Mouse (Mus musculus) neural tube, embryonic 13.5 days (tissue): Measurements from ENCODE around the gene Camta1. TPM values are rescaled to one million over a fixed set of nuclear protein-coding genes. Genes with fewer than 3 reads are reported as not detected.

ENCODE experiments used
- ATAC-seq: fragments of 200-750 bp; cut with Nextera tagmentation; 2 replicates; pipeline ENCODE4 v1.8.0; 2017; ENCODE audit warnings: low read depth, mild to moderate bottlenecking, moderate TSS enrichment, moderate library complexity
- H3K27ac ChIP-seq: fragments of 300-500 bp; sonication (generic); replicated peaks from 2 replicates; pipeline ENCODE4 v1.5.1; 2015; ENCODE audit warnings: moderate library complexity, mild to moderate bottlenecking, inconsistent platforms
- H3K27me3 ChIP-seq: fragments of 300-500 bp; sonication (generic); 2 replicates; pipeline ENCODE4 v1.6.1; 2015; ENCODE audit warnings: mild to moderate bottlenecking, inconsistent platforms
- H3K36me3 ChIP-seq: fragments of 300-500 bp; sonication (generic); 2 replicates; pipeline ENCODE4 v1.6.1; 2015; ENCODE audit warnings: mild to moderate bottlenecking, inconsistent platforms
- H3K4me1 ChIP-seq: fragments of 300-500 bp; sonication (generic); replicated peaks from 2 replicates; pipeline ENCODE4 v1.6.1; 2015; ENCODE audit warnings: inconsistent platforms
- H3K4me2 ChIP-seq: fragments of 300-500 bp; sonication (generic); 2 replicates; pipeline ENCODE4 v1.6.1; 2015; ENCODE audit warnings: inconsistent platforms, mild to moderate bottlenecking, moderate library complexity
- H3K4me3 ChIP-seq: fragments of 300-500 bp; sonication (generic); 2 replicates; pipeline ENCODE4 v1.5.1; 2015; ENCODE audit warnings: mild to moderate bottlenecking, inconsistent platforms
- H3K9ac ChIP-seq: fragments of 300-500 bp; sonication (generic); 2 replicates; pipeline ENCODE4 v1.6.1; 2015; ENCODE audit warnings: moderate library complexity, mild to moderate bottlenecking, inconsistent platforms
- H3K9me3 ChIP-seq: fragments of 300-500 bp; sonication (generic); 2 replicates; pipeline ENCODE4 v1.6.1; 2016; ENCODE audit warnings: inconsistent platforms
- WGBS: fragments of 180-500 bp; shearing (Covaris S2); methylation state at CpG from one replicate; pipeline ENCODE4 v1.1.7; 2015; 5-methylcytosine and 5-hydroxymethylcytosine counted together
- polyA plus RNA-seq: library from polyadenylated mRNA; unstranded; fragments of >200 nt; fragmentation: Nextera tagmentation; extraction: Ambion mirVana; gene quantifications from 2 replicates; pipeline ENCODE4 v1.2.1, GENCODE M21; 2015

Gene Camta1
- polyA plus RNA-seq, 1 experiment from 2014 or later: 165 TPM

DNA sequence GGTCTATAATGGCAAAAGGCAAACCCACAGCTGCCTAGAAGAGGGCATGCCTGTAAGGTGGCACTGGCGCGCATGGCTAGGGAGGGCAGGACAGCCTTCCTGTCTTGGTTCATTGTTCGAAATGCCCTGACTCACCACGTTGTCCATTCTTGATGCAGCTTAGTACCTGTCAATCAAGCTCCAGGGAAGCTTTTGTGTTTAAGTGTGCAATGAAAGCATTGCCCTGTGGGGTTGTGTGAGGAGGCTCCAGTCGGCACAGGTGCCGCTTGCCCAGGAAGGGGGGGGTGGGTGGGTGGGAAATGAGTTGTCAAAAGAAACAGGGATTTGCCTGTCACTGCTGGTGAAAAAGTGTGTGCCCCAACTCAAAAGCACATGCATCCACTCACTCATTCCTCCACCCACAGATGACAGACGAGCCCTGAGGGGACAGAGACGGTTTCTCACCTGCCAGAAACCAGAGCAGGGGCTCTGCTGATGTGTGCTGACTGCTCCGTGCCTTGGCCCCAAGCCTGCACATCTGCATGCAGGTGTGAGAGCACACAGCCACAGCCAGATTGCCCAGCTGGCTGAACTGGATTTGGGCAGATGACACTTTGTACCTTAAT lies 115.6 kb downstream of the Camta1 start:
- ATAC-seq: no peak
- WGBS: 50% methylated on average over 9 of the region's 9 CpGs
- H3K4me1 ChIP-seq: peaks cover 28% of the 10 kb centered on the region

GRCm38 (mm10) chr4:151741249-151742137 lies 120.2 kb downstream of the Camta1 start:
- ATAC-seq: no peak
- Histone ChIP-seq H3K36me3 (no peaks in the 10 kb centered on the region), H3K9me3 (no peaks in the 10 kb centered on the region), H3K4me1 (peaks cover 46% of the 10 kb centered on the region), H3K27me3 (no peaks in the 10 kb centered on the region), H3K4me2 (no peak overlapping the region), H3K4me3 (no peak overlapping the region), H3K9ac (no peak overlapping the region; the same call in 1 of the 2 replicates), H3K27ac (peak overlapping the region; percentile 54)
- 47% methylated on average over 20 of the region's 20 CpGs for WGBS

More for the DNA sequence above, 115.6 kb downstream of the Camta1 start:
- Histone ChIP-seq H3K27ac (no peak overlapping the region), H3K4me3 (no peak overlapping the region), H3K36me3 (no peaks in the 10 kb centered on the region), H3K4me2 (no peak overlapping the region), H3K27me3 (no peaks in the 10 kb centered on the region), H3K9ac (no peak overlapping the region), H3K9me3 (no peaks in the 10 kb centered on the region)

DNA sequence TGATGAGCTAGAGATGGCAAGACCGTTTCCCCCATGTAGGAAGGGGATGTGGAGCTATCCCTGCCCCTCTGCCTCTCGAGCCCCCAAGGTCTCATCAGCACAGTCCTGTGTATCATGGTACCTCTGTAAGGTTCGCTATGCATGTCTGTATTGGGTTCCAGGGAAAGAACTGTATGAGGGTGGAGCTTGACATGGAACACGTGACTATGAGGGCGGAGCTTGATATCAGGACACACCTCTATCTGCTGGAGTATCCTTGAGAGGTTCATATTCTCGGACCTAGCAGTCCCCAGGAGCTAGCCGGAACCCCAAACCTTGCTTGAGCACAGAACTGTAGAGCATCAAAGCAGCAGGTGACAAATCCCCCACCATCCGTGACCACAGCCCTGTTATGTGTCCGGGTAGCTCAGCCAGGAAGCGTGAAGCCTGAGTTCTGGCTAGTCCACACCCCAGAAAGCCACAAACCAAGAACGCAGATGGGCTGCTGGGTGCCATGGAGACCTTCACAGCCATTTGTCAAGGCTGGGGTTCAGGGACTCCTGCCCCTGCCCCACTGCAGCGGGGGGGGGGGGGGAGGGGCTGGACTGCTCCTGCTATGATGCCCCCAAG lies 122.2 kb downstream of the Camta1 start:
- peak overlapping the region; percentile 67; the same call in 1 of the 2 replicates for H3K27ac ChIP-seq
- H3K4me3 ChIP-seq: no peak overlapping the region
- no peaks in the 10 kb centered on the region for H3K36me3 ChIP-seq
- no peak for ATAC-seq
- no peaks in the 10 kb centered on the region for H3K27me3 ChIP-seq
- WGBS: 81% methylated on average over 11 of the region's 12 CpGs
- H3K9ac ChIP-seq: no peak overlapping the region
- peaks cover 46% of the 10 kb centered on the region for H3K4me1 ChIP-seq
- no peaks in the 10 kb centered on the region for H3K9me3 ChIP-seq
- no peak overlapping the region for H3K4me2 ChIP-seq

GRCm38 (mm10) chr4:151738875-151739274 lies 122.8 kb downstream of the Camta1 start:
- no peak overlapping the region for H3K4me2 ChIP-seq
- 61% methylated on average over 11 of the region's 11 CpGs for WGBS
- ATAC-seq: no peak

DNA sequence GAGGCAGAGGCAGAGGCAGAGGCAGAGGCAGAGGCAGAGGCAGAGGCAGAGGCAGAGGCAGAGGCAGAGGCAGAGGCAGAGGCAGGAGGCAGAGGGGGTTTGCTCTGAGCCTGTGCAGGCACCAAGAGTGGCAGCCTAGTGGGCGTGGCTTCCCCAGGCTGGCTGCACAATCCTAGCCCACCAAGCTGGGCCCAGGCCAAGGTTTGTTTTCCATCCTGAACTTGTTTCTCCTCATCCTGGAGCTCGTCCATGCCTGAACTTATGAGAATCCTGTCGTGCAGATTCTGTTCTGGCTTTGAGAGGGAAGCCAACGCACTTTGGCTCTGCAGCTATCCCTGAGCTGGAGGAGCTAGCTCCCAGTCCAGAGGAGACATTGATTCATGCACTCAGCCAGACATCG lies 123.4 kb downstream of the Camta1 start:
- H3K4me3 ChIP-seq: no peak overlapping the region
- H3K4me1 ChIP-seq: peaks cover 44% of the 10 kb centered on the region
- peak overlapping the region; percentile 67 for H3K27ac ChIP-seq
- WGBS: 78% methylated on average over 5 of the region's 5 CpGs
- H3K9me3 ChIP-seq: no peaks in the 10 kb centered on the region
- H3K27me3 ChIP-seq: no peaks in the 10 kb centered on the region
- H3K4me2 ChIP-seq: no peak overlapping the region
- 0 out of 2 replicates have a peak overlapping the region, but pooled peaks have one; percentile 8 for H3K9ac ChIP-seq
- H3K36me3 ChIP-seq: no peaks in the 10 kb centered on the region
- no peak for ATAC-seq

More at GRCm38 (mm10) chr4:151738875-151739274, 122.8 kb downstream of the Camta1 start:
- Histone ChIP-seq H3K9ac (0 out of 2 replicates have a peak overlapping the region, but pooled peaks have one; percentile 8), H3K4me1 (peaks cover 46% of the 10 kb centered on the region), H3K27me3 (no peaks in the 10 kb centered on the region), H3K27ac (peak overlapping the region; percentile 67), H3K36me3 (no peaks in the 10 kb centered on the region), H3K4me3 (no peak overlapping the region), H3K9me3 (no peaks in the 10 kb centered on the region)

- H3K36me3 ChIP-seq: no peaks in the 10 kb centered on the region
- no peak overlapping the region for H3K4me3 ChIP-seq
- WGBS: 87% methylated on average over 10 of the region's 10 CpGs
- no peak overlapping the region for H3K9ac ChIP-seq
- no peaks in the 10 kb centered on the region for H3K27me3 ChIP-seq
- no peaks in the 10 kb centered on the region for H3K9me3 ChIP-seq
- H3K4me2 ChIP-seq: no peak overlapping the region
- no peak overlapping the region for H3K27ac ChIP-seq
- no peak for ATAC-seq
- H3K4me1 ChIP-seq: peaks cover 30% of the 10 kb centered on the region
Observed at GRCm38 (mm10) chr4:151732668-151733067, 129.0 kb downstream of the Camta1 start.

DNA sequence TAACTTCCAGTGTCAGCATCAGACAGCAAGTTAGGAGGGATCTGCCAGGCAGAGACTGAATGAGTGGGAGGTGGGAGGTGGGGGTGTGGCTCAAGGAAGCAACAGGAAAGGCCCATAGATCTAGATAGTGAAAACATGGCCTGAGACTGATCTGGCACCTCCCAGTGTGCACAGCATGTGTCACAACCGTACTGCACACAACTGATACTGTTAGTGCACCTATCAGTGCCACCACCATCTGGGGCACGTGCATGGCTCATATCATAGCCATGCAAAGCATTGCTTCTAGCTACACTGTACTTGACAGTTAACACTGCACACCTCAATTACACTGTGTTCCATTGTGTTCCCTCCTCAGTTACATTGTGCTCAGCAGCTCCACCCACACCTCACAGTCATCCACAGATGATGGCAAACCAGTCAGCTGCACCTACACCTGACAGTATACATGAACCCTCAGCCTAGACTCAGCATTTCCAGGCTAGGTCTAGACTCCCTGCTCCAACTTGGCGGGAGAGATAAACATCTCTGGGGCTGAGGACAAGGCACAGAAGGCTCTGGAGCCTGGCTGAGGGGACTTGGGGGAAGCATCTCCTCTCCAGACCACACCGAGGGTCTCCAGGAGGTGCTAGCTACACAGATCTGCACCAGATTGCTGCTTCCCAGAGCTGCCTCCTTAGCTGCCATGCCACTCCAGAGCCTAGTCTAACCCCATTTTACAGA lies 131.5 kb downstream of the Camta1 start:
- Histone ChIP-seq H3K4me3 (no peak overlapping the region), H3K27ac (no peak overlapping the region), H3K36me3 (no peaks in the 10 kb centered on the region), H3K4me1 (peaks cover 42% of the 10 kb centered on the region), H3K27me3 (no peaks in the 10 kb centered on the region), H3K9ac (no peak overlapping the region), H3K4me2 (no peak overlapping the region), H3K9me3 (no peaks in the 10 kb centered on the region)
- ATAC-seq: no peak
- WGBS: 89% methylated on average over 4 of the region's 4 CpGs

GRCm38 (mm10) chr4:151729116-151729515 lies 132.6 kb downstream of the Camta1 start:
- WGBS: 76% methylated on average over 4 of the region's 4 CpGs
- Histone ChIP-seq H3K36me3 (no peaks in the 10 kb centered on the region), H3K27me3 (no peaks in the 10 kb centered on the region), H3K4me2 (no peak overlapping the region), H3K9ac (no peak overlapping the region), H3K27ac (0 out of 2 replicates have a peak overlapping the region, but pooled peaks have one; percentile 42), H3K4me3 (no peak overlapping the region), H3K4me1 (peaks cover 47% of the 10 kb centered on the region), H3K9me3 (no peaks in the 10 kb centered on the region)
- no peak for ATAC-seq

DNA sequence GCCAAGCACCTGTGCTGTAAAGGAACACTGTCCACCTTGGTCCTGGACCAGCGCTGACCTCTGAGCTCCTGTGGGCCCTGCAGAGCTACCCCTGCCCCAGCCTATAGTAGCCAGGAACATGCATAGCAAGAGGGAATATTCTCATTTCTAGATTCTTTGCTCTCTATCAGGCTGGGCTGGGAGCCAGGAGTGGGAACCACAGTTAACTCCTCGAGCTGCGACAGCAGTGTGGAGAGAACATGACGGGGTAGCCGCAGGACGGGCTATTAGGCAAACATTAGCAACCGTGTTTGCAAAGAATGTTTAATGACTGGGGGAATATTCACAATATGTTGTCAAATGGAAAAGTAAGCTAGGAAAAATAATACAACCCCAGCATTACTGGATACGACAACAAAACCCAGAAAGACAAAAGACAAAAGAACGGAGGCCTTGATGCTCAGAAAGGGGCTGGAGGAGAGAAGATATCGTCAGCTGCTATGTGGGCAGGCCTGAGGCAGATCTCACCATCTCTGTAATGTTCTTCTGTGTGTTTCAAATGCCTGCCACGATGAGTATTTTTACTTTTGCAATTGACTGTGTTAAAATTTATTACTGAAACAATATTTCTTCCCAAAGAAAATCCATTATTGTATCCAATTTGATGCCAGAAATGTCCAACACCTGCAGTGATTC lies 133.1 kb downstream of the Camta1 start:
- peak overlapping the region; percentile 42; the same call in 1 of the 2 replicates for H3K27ac ChIP-seq
- H3K27me3 ChIP-seq: no peaks in the 10 kb centered on the region
- H3K36me3 ChIP-seq: no peaks in the 10 kb centered on the region
- H3K4me3 ChIP-seq: no peak overlapping the region
- peaks cover 51% of the 10 kb centered on the region for H3K4me1 ChIP-seq
- no peak overlapping the region for H3K4me2 ChIP-seq
- WGBS: 66% methylated on average over 11 of the region's 11 CpGs
- no peaks in the 10 kb centered on the region for H3K9me3 ChIP-seq
- H3K9ac ChIP-seq: peak overlapping the region; percentile 31; the same call in 1 of the 2 replicates
- ATAC-seq: no peak

DNA sequence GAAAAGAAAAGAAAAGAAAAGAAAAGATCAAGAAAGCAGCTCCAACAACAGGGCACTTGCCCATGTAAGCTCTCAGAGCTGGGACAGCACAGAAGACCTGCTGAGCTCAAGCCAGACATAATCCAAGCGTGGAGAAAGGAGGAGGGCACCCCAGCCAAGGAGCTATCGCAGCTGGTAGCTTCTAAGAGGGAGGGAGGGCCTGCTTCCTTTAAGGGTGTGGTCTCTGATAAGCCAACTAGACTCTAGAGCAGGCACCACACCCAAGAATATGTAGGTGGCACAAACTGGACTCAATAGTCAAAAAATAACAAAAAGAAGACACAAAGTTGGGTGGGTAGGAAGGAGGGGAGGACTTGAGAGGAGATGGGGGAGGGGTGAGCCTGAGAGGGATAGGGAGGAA lies 135.3 kb downstream of the Camta1 start:
- H3K9ac ChIP-seq: no peak overlapping the region
- WGBS: 66% methylated on average over 2 of the region's 2 CpGs
- H3K4me1 ChIP-seq: peaks cover 41% of the 10 kb centered on the region

DNA sequence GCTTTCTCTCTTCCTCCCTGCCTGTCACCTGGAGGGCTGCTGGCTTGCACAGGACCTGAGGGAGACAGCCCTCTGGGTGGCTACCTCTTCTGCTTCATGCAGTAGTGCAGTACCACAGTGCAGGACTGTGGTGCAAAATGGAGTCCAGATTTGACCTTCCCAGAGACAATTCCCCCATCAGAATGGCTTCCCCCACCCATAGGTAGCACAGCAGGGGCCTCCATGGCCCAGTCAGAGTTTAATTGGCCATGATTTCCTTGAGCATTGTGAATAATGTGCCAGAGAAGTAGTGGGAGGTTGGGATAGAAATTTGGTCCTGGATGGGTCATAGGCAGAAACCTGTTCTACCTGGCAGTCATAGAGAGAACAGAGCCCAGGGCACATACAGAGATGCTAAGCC lies 136.8 kb downstream of the Camta1 start:
- Histone ChIP-seq H3K9ac (no peak overlapping the region), H3K4me2 (no peak overlapping the region), H3K9me3 (no peaks in the 10 kb centered on the region), H3K4me3 (no peak overlapping the region), H3K4me1 (peaks cover 52% of the 10 kb centered on the region), H3K27ac (no peak overlapping the region), H3K36me3 (no peaks in the 10 kb centered on the region), H3K27me3 (no peaks in the 10 kb centered on the region)
- ATAC-seq: no peak

More for the DNA sequence above, 135.3 kb downstream of the Camta1 start:
- Histone ChIP-seq H3K4me3 (no peak overlapping the region), H3K4me2 (no peak overlapping the region), H3K9me3 (no peaks in the 10 kb centered on the region), H3K27ac (no peak overlapping the region), H3K27me3 (no peaks in the 10 kb centered on the region), H3K36me3 (no peaks in the 10 kb centered on the region)
- ATAC-seq: no peak
